Mouse (Mus musculus): ENCODE results near the gene Chtop. TPM values are rescaled to one million over a fixed set of nuclear protein-coding genes. Genes with fewer than 3 reads are reported as not detected.

The Chtop gene
- polyA plus RNA-seq, 3 experiments from 2014 or later, result 49.4 to 62.9 (median 62.1) TPM

DNA sequence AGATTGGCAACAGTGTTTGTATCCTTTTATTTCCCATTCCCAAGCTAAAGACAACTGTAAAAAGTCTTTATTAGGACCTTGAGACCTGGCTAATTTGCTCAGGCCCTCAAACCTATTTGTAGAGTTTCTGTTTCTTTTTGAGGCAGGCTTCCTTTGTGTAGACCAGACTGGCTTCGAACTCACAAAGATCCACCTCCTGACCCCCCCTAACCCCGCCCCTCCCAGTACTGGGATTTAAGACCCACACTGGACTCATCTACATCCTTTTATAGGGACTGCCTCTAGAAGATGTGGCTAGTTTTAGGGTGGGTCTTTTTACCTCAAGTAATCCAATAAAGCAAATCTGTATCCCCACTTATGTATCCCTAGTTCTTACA is 437 bp upstream of the Chtop start:
- ATAC-seq, result peak; percentile 23

DNA sequence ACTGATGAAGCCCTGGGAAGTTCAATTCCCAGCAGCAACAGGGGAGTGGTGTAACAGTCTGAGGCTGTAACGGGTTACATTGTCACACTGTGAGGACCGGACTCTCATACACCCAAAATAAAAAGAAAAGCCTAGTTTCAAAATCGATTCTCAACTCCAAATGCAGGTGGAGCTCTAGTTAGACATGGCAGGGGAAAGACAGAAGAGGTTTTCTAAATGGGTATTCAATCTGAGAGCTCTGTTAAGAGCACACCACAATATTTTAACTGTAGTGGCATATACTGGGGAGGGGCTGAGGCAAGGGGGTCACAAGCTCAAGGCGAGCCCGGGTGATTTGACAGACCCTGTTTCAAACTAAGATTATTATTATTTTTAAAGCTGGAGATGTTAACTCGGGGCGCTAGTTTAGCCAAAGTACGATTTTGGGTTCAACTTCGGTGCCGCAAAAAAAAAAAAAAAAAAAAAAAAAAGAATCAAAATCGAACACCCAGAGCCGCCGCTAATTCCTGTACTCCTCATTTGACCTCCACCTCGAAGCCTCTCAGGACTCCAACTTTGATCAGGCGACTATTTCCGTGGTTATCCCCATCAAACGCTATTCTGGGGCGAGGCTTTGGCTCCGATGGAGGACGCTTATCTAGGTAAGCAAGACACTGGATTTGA is 880 bp downstream of the Chtop start:
- no peak for ATAC-seq

DNA sequence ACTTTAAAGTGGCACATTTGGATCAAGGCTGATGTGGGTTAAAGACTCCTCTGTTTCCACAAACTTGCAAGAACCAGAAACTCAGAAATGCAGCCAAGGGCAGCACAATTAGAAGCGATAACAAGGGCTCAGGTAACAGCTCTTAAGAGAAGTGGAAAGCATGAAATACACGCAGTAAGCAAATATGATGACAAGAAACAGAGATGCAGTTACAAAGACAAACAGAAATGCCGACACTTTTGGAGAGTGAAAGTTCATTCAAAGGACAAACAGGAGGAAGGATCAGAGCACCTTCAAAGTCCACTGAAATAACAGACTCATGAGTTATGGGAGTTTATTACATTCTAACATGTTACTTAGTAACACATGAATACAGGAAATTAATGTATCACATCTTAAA is 2.9 kb downstream of the Chtop start:
- ATAC-seq, result no peak

DNA sequence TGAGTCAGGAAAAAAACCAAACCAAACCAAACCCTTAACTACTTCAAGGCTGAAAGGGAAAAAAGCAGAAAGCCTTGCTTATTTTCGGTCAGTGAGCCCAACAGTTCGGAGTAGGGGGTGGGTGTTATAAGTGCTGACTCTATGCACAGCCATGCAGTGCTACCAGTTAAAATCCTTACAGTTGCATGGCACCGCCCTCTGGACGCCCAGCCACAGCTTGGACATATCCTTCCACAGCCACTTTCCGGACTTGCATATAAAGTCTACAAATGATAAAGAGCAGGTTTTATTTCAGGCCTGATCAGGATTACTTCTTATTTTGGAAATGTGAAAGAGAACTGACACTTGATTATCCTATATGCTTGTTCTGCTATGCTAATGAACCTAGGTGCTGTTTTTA is 4.1 kb downstream of the Chtop start:
- no peak for ATAC-seq

DNA sequence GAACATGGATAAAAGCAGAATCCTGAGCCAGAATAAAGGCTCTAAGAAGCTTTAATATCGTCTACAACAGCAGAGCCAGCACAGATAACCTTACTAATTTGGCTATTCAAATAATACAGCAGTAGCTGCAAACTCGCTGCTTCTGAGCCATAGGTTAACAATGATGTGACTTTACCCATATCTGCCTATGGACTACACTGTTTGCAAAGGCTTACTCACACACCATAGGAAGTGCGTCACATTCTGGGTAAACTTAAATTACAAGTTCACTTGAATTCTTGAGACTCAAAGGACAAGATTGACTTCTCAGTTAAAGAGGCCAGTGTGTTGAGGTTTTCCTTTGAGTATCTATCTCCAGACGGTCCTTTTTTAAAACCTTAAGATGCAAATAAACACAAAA is 5.9 kb downstream of the Chtop start:
- ATAC-seq, result no peak

DNA sequence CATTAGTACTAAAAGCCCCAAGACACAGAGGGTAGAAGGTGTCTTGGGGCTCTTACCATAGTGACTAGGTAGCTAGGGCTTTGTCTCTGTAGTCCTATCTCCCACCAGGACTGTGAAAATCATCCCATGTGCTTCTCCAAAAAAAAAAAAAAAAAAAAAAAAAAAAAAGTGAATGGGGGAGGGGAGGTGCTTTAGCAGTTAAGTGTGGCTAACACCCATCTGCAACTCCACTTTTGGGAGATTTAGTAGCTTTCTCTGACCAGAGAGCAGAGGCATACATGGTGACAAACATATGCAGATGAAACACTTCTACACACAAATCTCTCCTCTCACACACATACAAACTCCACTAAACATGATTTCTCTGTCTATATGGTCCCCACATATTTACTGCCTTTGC is 11.7 kb downstream of the Chtop start:
- no peak for ATAC-seq

DNA sequence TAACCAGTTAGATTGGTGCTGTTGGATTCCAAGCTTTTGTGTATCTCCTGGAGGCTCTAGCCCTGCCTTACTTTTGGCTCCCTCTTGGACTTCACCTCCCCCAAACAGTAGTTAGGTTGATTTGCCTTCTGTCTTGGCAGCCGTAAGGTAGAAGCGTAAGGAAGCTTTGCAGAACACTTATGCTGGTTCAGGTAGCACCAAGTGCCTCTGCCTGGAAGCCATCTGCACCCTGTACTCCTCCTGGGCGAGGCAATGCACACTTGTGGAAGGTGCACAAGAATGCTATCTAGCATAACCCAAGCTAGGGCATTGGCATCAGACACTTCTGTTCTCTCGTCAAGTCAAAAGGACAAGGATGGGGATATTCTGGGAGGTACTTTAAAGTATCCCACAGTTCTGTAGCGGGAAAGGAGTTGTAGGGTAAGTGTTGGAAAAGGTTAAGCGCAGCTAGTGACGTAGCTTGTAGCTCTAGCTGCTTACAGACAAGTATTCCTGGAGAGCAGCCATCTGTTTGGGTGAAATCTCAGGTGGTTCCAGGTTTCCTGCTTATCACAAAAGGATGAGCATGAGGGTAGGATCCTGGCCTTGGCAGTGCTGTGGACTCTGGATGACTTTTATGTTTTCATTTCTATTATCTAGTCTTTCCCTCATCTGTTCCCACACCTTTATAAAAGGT is 13.3 kb downstream of the Chtop start:
- ATAC-seq, result no peak

DNA sequence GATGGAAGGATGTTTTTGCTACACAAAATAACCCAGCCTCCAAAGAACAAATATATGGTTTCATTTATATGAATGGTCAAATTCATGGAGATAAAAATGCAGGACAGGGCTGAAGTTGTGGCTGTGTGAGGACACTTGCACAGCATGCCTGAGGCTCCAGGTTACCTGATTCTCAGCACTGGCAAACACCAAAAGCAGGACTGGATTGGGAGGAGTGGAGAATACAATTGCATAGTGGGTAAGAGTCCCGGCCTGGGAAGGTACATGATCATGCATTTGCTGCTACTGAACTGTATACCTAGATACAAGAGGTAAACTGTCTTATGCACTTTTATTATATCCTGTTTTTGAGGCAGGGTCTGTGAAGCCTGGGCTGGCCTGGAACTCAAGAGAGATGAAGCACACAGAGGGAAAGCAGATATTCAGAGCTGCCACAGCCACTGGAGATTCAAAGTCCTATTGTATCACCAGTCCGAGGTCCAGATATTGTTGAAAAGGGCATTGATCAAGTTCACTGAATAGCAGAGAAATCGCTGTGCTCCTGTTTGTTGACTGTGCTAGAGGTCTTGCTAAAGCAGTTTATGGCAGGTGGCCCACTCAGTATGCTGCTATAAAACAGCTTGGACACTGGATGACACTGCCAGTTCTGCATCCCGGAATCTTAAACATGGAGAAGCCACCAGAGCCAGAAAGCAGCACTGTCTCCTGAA is 15.3 kb downstream of the Chtop start:
- ATAC-seq, result no peak

DNA sequence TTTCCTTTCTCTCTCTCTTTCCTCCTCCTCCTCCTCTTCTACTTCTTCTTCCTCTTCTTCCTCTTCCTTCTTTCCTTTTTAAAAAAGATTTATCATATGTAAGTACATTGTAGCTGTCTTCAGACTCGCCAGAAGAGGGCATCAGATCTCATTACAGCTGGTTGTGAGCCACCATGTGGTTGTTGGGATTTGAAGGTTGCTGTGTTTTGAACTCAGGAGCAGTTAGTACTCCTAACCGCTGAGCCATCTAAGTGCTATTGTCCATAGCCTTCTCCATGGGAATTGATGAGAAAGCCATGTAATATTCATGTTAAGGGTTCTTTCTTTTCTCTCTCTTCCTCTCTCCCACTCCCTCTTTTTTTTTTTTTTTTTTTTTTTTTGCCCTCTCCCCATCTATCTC is 17.9 kb downstream of the Chtop start:
- ATAC-seq, result peak; percentile 31

DNA sequence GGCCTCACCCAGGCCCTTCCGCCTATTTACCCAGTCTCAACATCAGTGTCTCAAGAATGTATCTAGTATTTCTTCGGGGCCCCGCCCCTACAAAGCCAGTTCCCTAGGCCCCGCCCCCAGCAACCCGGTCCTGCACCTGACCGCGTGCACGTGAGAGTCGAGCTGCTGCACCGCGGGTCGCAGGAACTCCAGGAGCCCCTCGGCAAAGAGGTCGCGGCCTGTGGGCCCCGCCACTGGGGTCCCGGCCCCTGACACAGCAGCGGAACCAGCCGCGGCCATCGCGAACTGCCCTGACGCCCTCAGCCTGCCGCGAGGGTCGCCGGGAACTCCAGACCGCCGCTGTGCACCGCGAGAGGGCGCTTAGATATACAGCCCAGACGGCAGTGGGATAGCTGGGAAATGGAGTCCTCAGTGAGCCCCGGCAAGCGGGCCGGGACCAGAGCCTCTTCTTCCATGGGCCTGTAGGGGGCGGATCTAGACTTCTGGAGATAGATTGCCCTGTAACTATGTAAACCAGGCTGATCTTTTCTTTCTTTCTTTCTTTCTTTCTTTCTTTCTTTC is 18.5 kb downstream of the Chtop start, which contains the start of gene Snapin:
Snapin (minus strand) TSS at position 338 of the 561 bp plus-strand sequence.
- peak; percentile 97 for ATAC-seq

DNA sequence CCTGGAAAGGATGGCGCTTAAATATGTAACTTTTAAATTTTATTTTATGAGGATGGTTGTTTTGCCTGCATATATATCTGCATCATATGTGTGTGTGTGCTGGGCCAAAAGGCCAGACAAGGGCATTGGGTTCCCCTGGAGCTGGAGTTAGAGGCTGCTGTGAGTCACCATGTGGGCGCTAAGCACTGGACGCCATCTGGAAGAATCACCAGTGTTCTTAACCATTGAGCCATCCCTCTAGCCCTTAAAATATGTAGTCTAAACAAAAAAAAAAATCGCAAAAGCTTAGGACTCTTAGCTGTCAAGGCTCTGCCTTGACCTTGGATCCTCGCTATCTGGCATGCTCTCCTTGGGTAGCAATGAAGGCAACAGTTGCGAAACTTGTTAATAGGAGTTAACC is 20.7 kb downstream of the Chtop start:
- no peak for ATAC-seq

DNA sequence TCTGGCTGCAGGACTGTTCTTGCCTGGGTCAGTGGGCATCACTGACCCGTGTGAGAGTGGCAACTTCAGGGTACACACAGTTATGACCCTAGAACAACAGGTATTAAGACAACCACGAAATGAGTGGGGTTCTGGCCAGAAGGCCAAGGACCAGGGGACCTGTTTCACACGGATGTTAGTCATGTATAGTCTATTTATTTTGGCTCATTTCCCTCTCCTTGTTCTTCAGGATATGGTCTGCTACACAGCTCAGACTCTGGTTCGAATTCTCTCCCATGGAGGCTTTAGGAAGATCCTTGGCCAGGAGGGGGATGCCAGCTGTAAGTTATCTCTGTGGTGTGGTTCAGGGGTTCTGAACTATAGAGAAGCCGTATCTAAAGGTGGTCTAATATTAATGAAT is 22.3 kb downstream of the Chtop start:
- ATAC-seq, result no peak

DNA sequence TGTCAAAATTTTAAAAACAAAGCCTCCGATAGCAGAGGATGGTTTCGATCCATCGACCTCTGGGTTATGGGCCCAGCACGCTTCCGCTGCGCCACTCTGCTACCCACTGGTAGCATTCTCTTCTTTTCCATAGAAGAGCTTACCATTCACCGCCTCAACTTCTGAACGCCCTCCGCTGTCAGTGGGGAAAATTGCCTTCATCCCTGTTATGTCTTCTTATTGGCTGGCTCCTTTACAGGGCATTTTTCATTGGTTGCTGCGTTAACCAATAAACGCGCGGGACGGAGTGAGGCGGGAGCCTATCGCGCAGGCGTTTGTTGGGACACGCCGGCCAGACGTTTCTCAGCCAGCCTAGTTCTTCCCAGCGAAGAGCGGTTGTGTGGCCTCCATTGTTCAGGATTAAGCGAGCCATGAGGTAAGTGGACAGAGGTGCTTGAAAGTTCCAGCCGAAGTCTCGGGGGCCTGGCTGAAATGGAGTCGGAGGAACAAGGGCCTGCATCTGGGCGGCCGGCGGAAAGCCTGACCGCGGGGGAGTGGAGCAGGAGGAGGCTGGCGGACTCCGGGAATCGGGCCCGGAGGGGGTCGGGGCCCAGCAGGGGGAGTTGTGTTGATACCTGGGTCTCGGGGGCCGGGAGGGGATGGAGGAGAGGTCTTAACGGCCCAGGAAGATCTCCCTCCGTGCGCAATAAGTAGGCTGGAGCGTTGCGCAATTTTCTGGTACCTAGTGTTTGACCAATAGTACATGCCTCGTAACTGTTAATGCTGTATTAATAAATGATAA is 33.3 kb downstream of the Chtop start, which contains the start of gene Ilf2:
Ilf2 (plus strand) TSS at position 296 of the 781 bp plus-strand sequence.
- peak; percentile 99 for ATAC-seq

DNA sequence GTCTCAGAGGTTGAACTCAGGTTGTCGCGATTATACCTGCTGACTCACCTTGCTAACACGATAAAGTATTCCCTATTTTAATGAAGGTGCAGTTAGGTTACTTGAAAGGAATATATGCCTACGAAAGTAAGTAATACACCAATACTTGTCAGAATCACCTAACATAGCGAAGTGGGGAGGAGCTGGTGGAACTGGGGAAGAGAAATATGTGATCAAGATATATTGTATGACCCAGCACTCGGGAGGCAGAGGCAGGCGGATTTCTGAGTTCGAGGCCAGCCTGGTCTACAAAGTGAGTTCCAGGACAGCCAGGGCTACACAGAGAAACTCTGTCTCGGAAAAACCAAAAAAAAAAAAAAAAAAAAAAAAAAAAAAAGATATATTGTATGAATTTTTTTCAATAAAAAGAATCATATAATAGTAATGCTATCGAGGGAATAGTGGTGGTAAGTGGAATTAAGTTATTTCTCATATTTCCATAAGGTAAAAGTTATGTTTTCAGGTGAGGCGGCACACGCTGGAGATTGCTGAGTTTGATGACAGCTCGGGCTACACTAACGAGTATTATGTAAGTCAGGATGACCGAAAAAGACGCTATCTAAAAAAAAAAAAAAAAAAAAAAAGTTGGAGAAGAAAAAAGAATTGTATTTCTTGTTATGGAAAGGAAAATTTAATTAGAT is 34.0 kb downstream of the Chtop start:
- peak; percentile 5 for ATAC-seq

DNA sequence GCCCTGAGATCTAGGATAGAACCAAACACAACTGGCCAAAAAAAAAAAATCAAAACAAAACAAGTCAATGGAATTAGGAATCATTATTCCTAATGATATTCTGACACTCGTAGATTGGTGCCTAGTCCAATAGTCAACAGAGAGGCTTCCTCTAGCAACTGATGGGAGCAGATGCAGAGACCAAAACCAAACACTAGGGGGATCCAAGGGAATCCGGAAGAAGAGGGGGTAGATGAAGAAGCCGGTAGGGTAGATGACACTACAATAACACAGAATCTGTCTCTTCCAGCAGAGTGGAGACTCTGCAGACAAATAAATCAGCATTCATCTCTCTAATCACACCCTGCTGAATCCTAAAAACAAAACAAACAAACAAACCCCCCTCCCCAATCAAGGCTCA is 37.1 kb downstream of the Chtop start:
- peak; percentile 56 for ATAC-seq

DNA sequence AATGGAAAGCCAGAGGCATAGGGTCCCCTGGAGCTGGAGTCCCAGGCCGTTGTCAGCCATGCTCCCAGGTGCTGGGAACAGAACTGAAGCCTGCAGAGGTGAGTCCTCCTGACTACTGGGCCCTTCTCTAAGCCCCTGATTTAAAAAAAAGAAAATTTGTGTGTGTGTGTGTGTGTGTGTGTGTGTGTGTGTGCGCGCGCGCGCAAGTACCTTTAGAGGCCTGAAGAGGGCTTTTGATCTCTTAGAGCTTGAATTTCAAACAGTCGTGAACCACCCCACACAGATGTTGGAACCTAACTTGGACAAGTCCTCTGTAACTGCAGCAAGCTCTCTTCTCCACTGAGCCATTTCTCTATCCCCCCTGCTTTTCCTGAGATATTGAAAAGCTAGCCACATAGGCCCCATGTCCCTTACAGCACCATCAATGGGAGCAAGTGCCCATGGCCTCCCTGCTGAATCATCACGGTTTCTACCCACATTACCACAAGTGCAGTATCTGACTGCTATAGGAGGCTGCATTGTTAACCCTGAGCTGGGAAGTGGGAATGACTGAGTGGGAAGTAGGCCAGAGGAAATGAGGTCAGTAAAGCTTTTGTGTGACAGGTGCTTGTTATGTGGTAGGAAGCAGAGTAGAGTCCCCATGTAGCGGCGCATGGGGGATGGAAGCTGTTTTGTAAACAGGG is 41.5 kb downstream of the Chtop start:
- ATAC-seq, result no peak

DNA sequence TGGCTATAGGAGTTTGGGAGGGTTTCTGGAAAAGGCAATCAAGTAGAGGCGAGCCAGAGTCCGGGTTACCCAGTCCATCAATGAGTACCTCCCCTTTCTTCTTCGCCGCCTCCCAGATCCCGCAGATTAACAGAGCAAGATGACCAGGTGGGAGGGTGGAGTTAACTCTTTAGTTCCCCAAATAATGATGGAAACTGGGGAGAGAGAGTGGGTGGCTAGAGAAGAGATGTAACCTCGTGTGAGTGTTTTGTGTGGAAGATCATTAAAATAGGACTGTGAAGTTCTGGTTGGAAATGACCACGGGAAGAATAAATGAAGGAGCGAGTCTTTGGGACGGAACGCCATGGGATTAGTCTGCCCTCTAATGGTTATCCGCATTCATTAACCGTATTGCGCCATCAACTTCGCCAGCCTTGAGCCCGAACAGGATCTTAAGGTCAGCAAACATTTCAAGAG is 43.0 kb downstream of the Chtop start:
- no peak for ATAC-seq

DNA sequence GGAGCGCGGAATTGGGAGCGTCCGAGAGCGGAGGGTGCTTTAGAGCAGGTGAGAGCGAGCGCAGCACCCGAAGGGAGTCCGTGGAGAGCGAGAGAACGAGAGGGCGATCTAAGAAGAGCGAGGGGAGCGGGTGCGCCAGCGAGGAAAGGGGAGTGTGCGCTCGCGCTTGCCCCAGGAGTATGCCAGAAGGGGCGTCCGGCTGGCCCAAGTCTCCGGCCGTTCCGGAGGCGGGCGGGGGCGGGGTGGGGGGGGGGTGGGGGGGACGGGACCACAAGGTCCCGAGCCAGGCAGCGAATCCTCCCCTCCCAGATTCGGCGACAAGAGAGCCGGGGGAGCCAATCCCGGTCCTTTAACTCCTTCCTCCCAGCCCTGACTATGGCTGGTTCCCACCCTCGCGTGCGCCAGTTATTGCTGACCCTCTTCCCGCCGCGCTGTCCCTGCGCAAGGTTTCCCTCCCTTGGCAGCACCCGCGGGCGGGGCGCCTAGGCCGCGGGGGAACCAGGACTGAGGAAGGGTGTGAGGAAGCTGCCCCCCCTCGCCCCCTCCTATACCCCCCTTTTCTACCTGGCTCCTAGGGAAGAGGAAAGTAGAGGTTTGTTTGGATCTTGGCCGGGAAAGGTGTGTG is 43.5 kb downstream of the Chtop start, which contains the start of gene Npr1:
Npr1 (minus strand) TSS at position 181 of the 625 bp plus-strand sequence.
- ATAC-seq, result peak; percentile 32

DNA sequence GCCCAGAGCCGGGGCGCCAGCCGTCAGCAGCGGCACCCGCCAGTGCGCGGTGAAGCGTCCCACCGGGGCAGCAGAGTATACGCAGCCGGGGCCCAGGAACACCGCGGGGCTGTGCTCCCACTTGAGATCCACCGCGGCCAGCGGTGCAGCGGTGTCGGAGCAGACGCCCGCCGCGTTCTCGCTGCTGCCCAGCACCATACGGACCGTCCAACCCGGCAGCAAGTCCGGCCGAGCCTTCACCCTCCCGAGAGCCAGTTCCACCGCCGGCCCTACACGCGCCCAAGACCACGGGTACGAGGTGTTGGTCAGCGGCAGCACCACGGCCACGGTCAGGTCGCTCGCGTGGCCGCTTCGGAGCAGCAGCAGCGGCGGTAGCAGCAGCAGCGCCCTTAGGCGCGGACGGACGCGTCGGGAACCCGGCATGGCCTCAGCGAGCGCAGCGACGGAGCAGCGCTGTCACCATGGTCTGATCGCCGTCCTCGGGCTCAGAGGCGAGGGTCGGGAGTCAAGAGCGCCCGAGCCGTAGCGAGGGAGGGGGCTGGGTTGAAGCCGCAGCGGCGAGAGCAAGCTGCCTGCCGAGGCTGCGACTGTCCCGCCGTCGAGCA is 44.1 kb downstream of the Chtop start:
- peak; percentile 14 for ATAC-seq

DNA sequence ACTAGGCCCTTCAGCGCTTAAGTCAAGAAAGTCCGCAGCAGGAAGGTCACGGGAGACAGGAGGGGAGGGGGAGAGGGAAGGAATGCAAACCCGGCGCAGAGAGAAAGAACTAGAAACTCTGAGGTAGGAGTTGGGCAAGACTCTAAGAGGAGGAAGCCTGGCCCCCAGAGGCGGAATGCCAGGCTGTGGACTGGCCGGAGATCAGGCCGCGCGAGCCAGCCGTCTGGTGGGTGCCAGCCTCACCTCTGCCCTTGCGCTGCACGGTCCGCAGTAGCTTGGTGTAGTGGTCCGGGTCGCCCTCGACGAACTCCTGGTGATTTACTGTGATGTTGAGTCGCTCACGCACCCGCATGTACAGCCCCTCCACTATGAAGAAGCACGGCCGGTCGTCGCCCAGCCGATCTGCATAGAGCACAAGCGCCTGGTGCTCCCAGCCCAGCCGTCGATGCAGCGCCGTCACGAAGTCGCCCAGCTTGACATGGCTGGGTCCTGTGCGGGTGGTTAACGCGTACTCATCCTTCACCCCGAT is 44.7 kb downstream of the Chtop start:
- ATAC-seq, result no peak
